Mouse (Mus musculus): ENCODE measurements around the gene Gdf7.

The Gdf7 gene

GRCm38 (mm10) chr12:8301841-8302431, at the start of gene Gdf7:
Gene Gdf7 (minus strand): TSS chr12:8301954.
- no peak for DNase-seq

DNA sequence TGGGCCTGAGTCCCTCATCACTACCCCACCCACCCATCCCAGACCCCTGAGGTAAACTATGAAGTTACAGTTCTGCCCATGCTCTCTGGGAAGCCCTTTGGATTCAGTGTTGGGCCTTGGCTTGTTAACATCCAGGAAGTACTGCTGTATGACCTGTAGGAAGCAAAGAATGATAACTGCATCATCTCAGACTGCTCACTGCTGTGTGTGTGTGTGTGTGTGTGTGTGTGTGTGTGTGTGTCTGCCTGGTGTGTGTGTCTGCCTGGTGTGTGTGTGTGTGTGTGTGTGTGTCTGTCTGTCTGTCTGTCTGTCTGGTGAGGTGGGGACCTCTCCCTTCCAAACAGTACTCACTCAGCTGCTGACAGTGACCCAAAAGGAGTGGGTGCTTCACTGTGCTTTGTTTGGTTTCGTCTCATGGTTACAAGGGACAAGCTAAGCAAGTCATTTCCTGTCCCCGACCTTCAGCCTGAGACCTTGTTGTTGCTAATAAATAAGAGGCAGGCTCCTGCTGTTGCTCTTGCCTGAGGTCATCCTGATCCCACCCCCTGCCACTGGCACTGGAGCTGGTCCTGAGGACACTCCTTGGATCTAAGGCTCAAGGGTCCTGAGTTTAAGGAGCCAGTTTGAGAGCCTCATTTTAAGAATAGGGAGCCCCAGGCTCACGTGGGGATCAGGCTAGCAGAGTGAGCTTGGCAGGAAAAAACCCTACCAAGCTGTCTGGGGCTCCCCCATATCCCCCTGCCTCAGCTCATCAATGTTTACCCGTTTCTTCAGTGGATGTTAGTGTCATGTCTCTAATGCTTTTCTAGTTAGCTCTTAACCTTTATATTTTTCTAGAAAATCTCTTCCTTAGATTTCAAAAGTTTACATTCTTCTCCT, 49.5 kb upstream of the Gdf7 start:
- no peak for DNase-seq

DNA sequence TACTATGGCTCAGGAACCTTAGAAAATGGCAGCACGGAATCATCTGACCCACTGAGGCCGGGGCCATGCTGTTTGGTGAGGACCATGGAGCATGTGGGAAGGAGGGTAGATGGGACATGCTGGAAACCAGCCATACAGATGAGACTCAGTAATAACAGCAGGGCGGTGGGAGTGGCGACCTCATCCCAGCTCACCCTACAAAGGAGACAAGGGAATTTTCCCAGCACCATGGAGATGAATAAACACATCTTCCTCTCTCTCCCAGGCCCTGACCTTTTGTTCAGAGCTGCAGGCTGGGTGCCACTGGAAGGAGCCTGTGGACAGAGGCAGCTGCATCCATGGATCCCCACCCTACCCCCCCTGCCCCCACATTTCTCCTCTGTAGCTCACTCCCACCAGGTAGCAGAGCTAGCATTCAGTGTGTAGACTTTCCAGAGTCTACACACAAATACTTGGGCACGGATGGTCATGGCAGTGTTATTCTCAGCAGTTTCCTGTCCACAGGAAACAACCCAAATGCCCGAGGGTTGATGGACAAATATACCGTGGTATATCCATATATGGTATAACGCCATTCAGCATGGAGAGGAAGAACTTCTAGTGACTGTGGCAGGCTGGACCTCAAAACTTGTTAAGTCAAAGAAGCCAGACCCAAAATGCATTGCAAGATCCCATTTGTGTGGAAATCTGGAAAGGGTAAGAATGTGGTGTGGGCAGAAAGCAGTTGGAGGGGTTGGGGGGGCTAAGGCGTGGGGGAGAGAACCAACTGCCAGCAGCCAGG, 47.2 kb upstream of the Gdf7 start:
- DNase-seq, result no peak

- DNase-seq, result no peak
These were observed 46.1 kb upstream of the Gdf7 start for GRCm38 (mm10) chr12:8347746-8348462.

DNA sequence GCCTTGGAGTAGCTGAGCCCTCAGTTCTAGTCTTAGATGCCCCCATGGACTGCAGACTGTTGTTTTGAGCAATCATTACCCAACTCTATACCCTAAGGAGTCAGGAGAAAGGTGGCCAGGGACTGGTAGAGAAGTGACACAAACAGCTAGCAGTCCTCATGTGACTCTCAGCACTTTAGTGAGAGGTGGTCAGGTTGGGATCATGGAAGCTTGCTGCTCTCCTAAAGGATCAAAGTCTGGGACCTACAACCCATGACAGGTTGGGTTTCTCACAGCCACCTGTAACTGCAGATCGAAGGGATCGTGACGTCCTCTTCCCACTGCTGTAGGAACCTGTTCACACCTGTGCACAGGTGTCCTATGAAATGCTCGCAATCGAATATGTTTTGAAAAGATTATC, 43.8 kb upstream of the Gdf7 start:
- no peak for DNase-seq

- DNase-seq, result no peak
These were observed 43.1 kb upstream of the Gdf7 start for GRCm38 (mm10) chr12:8344897-8345296.

DNA sequence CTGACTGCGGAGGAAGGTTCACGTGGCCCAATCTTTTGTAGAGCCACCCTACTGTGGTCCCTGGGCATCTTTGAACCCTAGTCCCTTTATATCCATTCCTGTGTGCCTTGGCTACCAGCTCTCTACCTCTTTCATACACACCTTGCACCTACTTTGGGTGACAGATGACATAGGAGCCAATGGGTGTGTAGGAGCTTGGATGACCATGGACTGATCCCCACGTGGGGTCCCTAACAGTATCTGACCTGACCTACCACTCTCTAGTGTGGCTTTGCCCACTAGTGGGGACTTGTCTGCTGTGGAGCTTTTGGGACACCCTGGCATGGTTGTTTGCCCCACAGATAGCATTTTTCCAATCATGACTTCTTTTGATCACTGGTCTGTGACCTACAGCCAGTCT, 41.6 kb upstream of the Gdf7 start:
- DNase-seq, result no peak

DNA sequence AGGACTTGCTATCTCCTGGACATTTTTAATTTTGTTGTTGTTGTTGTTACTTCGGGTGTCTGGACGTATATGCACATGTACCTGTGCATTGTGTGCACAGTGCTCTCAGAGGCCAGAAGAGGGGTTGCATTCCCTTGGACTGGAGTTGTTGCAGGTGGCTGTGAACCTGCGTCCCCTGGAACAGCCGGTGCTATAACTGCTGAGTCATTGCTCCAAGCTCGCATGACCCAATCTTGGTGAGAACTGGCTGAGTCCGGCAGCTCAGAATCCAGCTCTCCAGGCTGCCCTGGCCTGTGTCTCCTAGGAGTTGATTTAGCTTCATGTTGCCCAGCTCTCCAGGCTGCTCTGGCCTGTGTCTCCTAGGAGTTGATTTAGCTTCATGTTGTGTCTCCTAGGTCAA, 39.3 kb upstream of the Gdf7 start:
- DNase-seq, result no peak

GRCm38 (mm10) chr12:8339591-8340319, 38.0 kb upstream of the Gdf7 start:
- no peak for DNase-seq

DNA sequence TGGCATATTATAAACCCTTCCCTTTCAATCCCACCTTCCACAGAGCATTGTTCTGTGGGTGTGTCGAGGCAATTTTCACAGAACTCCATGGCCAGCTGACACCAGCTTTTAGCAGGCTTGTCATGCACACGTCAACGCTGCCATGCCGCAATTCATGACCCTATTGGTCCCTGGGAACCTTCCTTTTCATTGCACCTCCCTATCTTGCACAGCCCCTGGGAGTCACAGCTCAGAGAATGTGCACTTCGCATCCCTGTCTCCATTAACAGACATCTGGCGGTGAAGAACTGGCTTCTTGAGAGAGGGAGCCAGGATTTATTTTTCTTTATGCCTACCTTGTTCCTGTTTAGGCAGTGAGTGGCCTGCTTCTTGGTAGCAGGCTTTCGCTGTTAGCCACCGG, 37.2 kb upstream of the Gdf7 start:
- no peak for DNase-seq

GRCm38 (mm10) chr12:8338491-8338890, 36.7 kb upstream of the Gdf7 start:
- no peak for DNase-seq

- DNase-seq, result no peak
These were observed 35.7 kb upstream of the Gdf7 start for GRCm38 (mm10) chr12:8337286-8338060.

DNA sequence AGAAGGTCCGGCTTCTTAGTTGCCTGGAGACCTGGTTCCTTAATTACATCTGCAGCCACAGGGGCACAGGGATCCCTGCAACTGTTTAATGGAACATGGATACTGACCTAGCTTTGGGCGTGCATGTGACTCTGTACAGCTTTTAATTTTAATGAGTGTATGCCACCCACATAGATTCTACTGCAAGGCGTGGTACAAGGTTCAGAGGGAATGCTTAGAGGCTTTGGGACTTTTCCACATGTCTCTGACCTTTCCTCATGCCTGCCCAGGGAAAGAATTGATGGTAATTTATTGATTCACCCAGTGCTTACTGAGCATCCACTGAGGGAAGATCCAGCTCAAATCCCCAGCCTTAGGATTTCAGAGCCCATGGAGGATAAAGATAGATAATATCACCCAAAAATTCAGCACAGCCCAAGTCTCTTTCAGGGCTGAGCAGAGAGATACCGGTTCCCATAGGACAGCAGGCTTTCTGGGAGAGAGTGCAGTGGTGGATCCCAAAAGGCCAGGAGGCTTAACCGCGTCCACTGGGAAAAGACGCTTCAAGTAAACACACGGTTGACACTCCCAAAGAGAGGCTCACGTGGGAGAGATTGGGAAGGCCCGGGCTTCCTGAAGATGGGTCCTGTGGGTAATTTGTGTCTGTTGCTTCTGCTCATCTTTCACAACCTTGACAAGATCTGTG, 35.0 kb upstream of the Gdf7 start:
- no peak for DNase-seq

- DNase-seq, result no peak
These were observed 33.7 kb upstream of the Gdf7 start for GRCm38 (mm10) chr12:8335503-8335902.

DNA sequence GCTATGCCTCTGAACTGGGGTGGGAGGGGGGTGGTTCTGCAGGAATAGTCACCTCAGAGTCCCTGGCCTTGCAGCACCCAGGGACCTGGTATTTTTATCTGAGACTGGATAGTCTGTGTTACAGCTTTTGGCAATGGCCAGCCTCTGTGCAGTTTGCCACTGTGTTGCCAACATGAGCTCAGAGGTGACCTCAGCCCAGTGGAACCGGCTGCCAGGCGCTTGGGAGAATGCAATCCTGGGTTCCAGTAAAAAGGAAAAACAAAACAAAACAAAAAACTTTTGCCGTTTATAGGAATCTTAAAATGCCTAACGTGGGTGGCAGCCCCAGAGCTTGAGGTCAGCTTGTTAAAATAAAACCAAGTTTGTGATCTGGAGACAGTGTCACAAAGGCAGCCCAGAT, 32.5 kb upstream of the Gdf7 start:
- DNase-seq, result peak in 1 of 2 experiments; percentile 47

GRCm38 (mm10) chr12:8333617-8334016, 31.9 kb upstream of the Gdf7 start:
- DNase-seq, result no peak

DNA sequence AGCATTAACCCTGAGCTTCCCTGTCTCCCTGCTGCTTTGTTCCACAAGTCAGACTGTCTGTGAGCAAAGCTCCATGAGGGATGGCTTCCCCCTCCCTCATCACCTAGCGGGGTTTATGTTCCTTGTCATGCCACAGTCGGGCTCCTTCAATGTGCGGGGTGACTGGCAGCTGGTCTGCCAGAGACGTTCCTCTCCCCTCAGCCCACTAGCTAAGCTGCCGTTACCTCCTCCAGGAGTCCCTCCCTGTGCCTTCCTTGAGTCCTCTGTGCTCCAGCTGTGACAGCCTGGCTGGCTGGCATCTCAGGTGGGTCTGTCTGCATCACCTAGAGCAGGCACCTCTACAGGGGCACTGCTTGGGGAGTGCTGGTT, 30.4 kb upstream of the Gdf7 start:
- no peak for DNase-seq

- DNase-seq, result no peak
These were observed 29.9 kb upstream of the Gdf7 start for GRCm38 (mm10) chr12:8331489-8332173.

- DNase-seq, result no peak
These were observed 27.5 kb upstream of the Gdf7 start for GRCm38 (mm10) chr12:8329236-8329635.

- no peak for DNase-seq
These were observed 25.9 kb upstream of the Gdf7 start for GRCm38 (mm10) chr12:8327675-8328053.

Measured in cerebellum, postnatal 36 days (tissue).